Mouse (Mus musculus) brain, embryonic 14.5 days (tissue): ENCODE measurements around the gene Dync1li2.

Experiments
- CTCF ChIP-seq: fragments of 200-500 bp; IDR thresholded peaks from 2 replicates; pipeline ENCODE4 v1.5.1; 2012; ENCODE audit warnings: inconsistent platforms, mild to moderate bottlenecking, moderate library complexity, borderline replicate concordance; ENCODE audit not compliant: insufficient read depth, insufficient read length; ENCODE audit errors: extremely low read depth
- POLR2A ChIP-seq: fragments of 200-500 bp; IDR thresholded peaks from 2 replicates; pipeline ENCODE4 v1.6.1; 2012; ENCODE audit warnings: mild to moderate bottlenecking, inconsistent platforms, borderline replicate concordance; ENCODE audit not compliant: poor library complexity, insufficient read depth, insufficient read length, severe bottlenecking; ENCODE audit errors: extremely low read depth

DNA sequence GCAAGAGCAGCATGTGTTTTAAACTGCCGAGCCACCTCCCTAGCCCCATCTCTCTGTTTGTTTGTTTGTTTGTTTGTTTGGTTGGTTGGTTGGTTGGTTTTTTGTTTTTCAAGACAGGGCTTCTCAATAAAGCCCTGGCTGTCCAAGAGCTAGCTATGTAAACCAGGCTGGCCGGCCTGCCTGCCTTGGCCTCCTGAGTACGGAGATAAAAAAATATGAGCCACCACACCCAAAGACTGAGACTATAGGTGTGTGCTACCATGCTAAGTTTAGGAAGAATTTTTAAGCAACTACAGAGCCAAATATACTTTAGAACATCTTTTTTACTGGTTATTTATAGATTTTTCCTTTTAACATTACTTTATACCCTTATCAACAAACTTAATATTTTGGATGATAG is 9.3 kb upstream of the Dync1li2 start:
- TF ChIP-seq CTCF (no peak), POLR2A (no peak)
